Mouse (Mus musculus) neural tube, embryonic 14.5 days (tissue): ENCODE measurements at regions not wholly inside any gene's neighbourhood (a gene's known extent, or its start where the extent isn't known, plus 50 kb on each side); places are given as distances from the start of the nearest gene placed in this dataset.

Experiments
- ATAC-seq: fragments of 200-750 bp; cut with Nextera tagmentation; 2 replicates; pipeline ENCODE4 v1.8.0; 2017; ENCODE audit warnings: low read depth, mild to moderate bottlenecking, moderate TSS enrichment, moderate library complexity
- H3K27ac ChIP-seq: fragments of 300-500 bp; sonication (generic); 2 replicates; pipeline ENCODE4 v1.5.1; 2014; ENCODE audit warnings: low read depth, mild to moderate bottlenecking, control low read depth, low read length, moderate library complexity, mixed read lengths
- H3K27me3 ChIP-seq: fragments of 300-500 bp; sonication (generic); 2 replicates; pipeline ENCODE4 v1.6.1; 2014; ENCODE audit warnings: low read length; ENCODE audit not compliant: control insufficient read depth, insufficient read depth
- H3K36me3 ChIP-seq: fragments of 300-500 bp; sonication (generic); 2 replicates; pipeline ENCODE4 v1.6.1; 2014; ENCODE audit warnings: low read length, mixed read lengths; ENCODE audit not compliant: control insufficient read depth, insufficient read depth
- H3K4me1 ChIP-seq: fragments of 300-500 bp; sonication (generic); 2 replicates; pipeline ENCODE4 v1.6.1; 2014; ENCODE audit warnings: low read length; ENCODE audit not compliant: control insufficient read depth, insufficient read depth
- H3K4me2 ChIP-seq: fragments of 300-500 bp; sonication (generic); 2 replicates; pipeline ENCODE4 v1.6.1; 2014; ENCODE audit warnings: mild to moderate bottlenecking, low read depth, low read length, control low read depth
- H3K4me3 ChIP-seq: fragments of 300-500 bp; sonication (generic); 2 replicates; pipeline ENCODE4 v1.5.1; 2014; ENCODE audit warnings: low read depth, low read length, control low read depth, mixed read lengths
- H3K9ac ChIP-seq: fragments of 300-500 bp; sonication (generic); replicated peaks from 2 replicates; pipeline ENCODE4 v1.6.1; 2014; ENCODE audit warnings: low read depth, mild to moderate bottlenecking, control low read depth, low read length, mixed read lengths
- H3K9me3 ChIP-seq: fragments of 300-500 bp; sonication (generic); 2 replicates; pipeline ENCODE4 v1.6.1; 2016; ENCODE audit warnings: low read length; ENCODE audit not compliant: control insufficient read depth
- WGBS: fragments of 180-500 bp; shearing (Covaris S2); extraction: QIAGEN DNeasy Blood & Tissue Kit; methylation state at CpG from one replicate; pipeline ENCODE4 v1.1.7; 2014; 5-methylcytosine and 5-hydroxymethylcytosine counted together

- Histone ChIP-seq H3K4me3 (peak overlapping the region; percentile 38), H3K27ac (no peak overlapping the region; the same call in 1 of the 2 replicates), H3K9ac (peak overlapping the region; percentile 37), H3K36me3 (no peaks in the 10 kb centered on the region), H3K4me1 (peaks cover 11% of the 10 kb centered on the region; the same call in 1 of the 2 replicates), H3K4me2 (peak overlapping the region; percentile 63), H3K9me3 (no peaks in the 10 kb centered on the region), H3K27me3 (no peaks in the 10 kb centered on the region)
- WGBS, result 13% methylated on average over 28 of the region's 29 CpGs
- peak; percentile 89 for ATAC-seq
Observed at GRCm38 (mm10) chr17:87530162-87530817, 83.6 kb upstream of the Calm2 start.

- WGBS, result 3% methylated on average over 17 of the region's 17 CpGs
Observed at GRCm38 (mm10) chr17:87530818-87531410, 84.2 kb upstream of the Calm2 start.

GRCm38 (mm10) chr17:87531411-87532157 is 84.8 kb upstream of the Calm2 start:
- Histone ChIP-seq H3K9ac (peak overlapping the region; percentile 37; the same call in 1 of the 2 replicates), H3K9me3 (no peaks in the 10 kb centered on the region), H3K27me3 (no peaks in the 10 kb centered on the region), H3K4me2 (peak overlapping the region; percentile 63), H3K27ac (0 out of 2 replicates have a peak overlapping the region, but pooled peaks have one; percentile 3), H3K4me1 (peaks cover 11% of the 10 kb centered on the region; the same call in 1 of the 2 replicates), H3K4me3 (peak overlapping the region; percentile 38; the same call in 1 of the 2 replicates), H3K36me3 (no peaks in the 10 kb centered on the region)
- WGBS, result 3% methylated on average over 21 of the region's 21 CpGs
- ATAC-seq, result no peak

More at GRCm38 (mm10) chr17:87530818-87531410, 84.2 kb upstream of the Calm2 start:
- peak; percentile 47 for ATAC-seq
- H3K4me2 ChIP-seq, result peak overlapping the region; percentile 63
- peaks cover 11% of the 10 kb centered on the region; the same call in 1 of the 2 replicates for H3K4me1 ChIP-seq
- no peaks in the 10 kb centered on the region for H3K9me3 ChIP-seq
- no peaks in the 10 kb centered on the region for H3K36me3 ChIP-seq
- H3K4me3 ChIP-seq, result peak overlapping the region; percentile 38
- H3K27ac ChIP-seq, result 0 out of 2 replicates have a peak overlapping the region, but pooled peaks have one; percentile 3
- H3K9ac ChIP-seq, result peak overlapping the region; percentile 37
- H3K27me3 ChIP-seq, result no peaks in the 10 kb centered on the region

GRCm38 (mm10) chr17:87532158-87532545 is 85.4 kb upstream of the Calm2 start:
- no peak for ATAC-seq
- Histone ChIP-seq H3K27me3 (no peaks in the 10 kb centered on the region), H3K4me2 (peak overlapping the region; percentile 63), H3K9me3 (no peaks in the 10 kb centered on the region), H3K36me3 (no peaks in the 10 kb centered on the region), H3K27ac (no peak overlapping the region), H3K4me1 (peaks cover 11% of the 10 kb centered on the region; the same call in 1 of the 2 replicates), H3K4me3 (no peak overlapping the region), H3K9ac (0 out of 2 replicates have a peak overlapping the region, but pooled peaks have one; percentile 7)
- WGBS, result 10% methylated on average over 9 of the region's 9 CpGs

- no peaks in the 10 kb centered on the region for H3K36me3 ChIP-seq
- peaks cover 11% of the 10 kb centered on the region; the same call in 1 of the 2 replicates for H3K4me1 ChIP-seq
- no peaks in the 10 kb centered on the region for H3K9me3 ChIP-seq
- H3K4me3 ChIP-seq, result no peak overlapping the region
- WGBS, result 44% methylated on average over 6 of the region's 6 CpGs
- no peaks in the 10 kb centered on the region for H3K27me3 ChIP-seq
- H3K4me2 ChIP-seq, result peak overlapping the region; percentile 63; the same call in 1 of the 2 replicates
- ATAC-seq, result no peak
- no peak overlapping the region for H3K9ac ChIP-seq
- no peak overlapping the region for H3K27ac ChIP-seq
Observed at GRCm38 (mm10) chr17:87532762-87533161, 86.0 kb upstream of the Calm2 start.

GRCm38 (mm10) chr17:87549568-87549967 is 86.2 kb upstream of the Epcam start:
- Histone ChIP-seq H3K4me2 (no peak overlapping the region), H3K4me1 (no peaks in the 10 kb centered on the region), H3K27ac (no peak overlapping the region), H3K4me3 (no peak overlapping the region), H3K36me3 (no peaks in the 10 kb centered on the region), H3K9me3 (no peaks in the 10 kb centered on the region), H3K9ac (no peak overlapping the region), H3K27me3 (no peaks in the 10 kb centered on the region)
- no peak for ATAC-seq
- WGBS, result 72% methylated on average over 6 of the region's 6 CpGs

GRCm38 (mm10) chr17:87550518-87551164 is 85.1 kb upstream of the Epcam start:
- Histone ChIP-seq H3K4me1 (no peaks in the 10 kb centered on the region), H3K4me2 (no peak overlapping the region), H3K27me3 (no peaks in the 10 kb centered on the region), H3K27ac (no peak overlapping the region), H3K4me3 (no peak overlapping the region), H3K9me3 (no peaks in the 10 kb centered on the region), H3K9ac (no peak overlapping the region), H3K36me3 (no peaks in the 10 kb centered on the region)
- no peak for ATAC-seq
- WGBS, result 63% methylated on average over 13 of the region's 13 CpGs

- H3K4me1 ChIP-seq, result no peaks in the 10 kb centered on the region
- WGBS, result 70% methylated on average over 2 of the region's 2 CpGs
- ATAC-seq, result no peak
- H3K27me3 ChIP-seq, result no peaks in the 10 kb centered on the region
- no peaks in the 10 kb centered on the region for H3K36me3 ChIP-seq
- H3K4me2 ChIP-seq, result no peak overlapping the region
- no peak overlapping the region for H3K27ac ChIP-seq
- H3K9me3 ChIP-seq, result no peaks in the 10 kb centered on the region
- H3K9ac ChIP-seq, result no peak overlapping the region
- no peak overlapping the region for H3K4me3 ChIP-seq
Observed at GRCm38 (mm10) chr17:87554561-87554960, 81.2 kb upstream of the Epcam start.
